Mouse (Mus musculus) cerebellum, postnatal 36 days (tissue): ENCODE results near the gene Tlr3.
A peak's percentile ranks its signal among the peaks of the same experiment; 100 is the strongest.

Source experiments
- DNase-seq, 2 experiments: peaks; one replicate each; pipeline ENCODE4 v3.0.0; 2021 to 2022; ENCODE audit warnings: mixed read lengths in 2 of 2

Tlr3 gene

DNA sequence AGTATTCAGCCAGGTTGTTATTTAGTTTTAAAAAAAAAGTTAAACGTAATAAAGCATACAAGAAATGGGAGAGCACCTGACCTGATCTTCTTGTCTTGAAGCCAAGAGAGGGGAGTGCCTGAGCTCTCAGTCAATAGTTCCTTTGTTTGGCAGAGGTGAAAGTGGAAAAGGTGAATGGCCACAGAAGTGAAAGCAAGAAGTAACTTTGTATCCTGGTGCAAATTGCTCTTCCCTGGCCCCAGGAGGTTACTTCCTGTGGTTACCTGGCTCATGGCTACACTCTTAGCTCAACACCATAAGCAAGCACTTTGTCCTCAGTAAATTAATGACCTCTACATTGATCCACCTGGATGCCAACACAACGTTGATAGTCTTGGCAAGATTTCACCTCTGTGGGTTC lies at the start of gene Tlr3:
Tlr3 (minus strand) TSS at position 199 of the 400 bp plus-strand sequence.
- no peak for DNase-seq

DNA sequence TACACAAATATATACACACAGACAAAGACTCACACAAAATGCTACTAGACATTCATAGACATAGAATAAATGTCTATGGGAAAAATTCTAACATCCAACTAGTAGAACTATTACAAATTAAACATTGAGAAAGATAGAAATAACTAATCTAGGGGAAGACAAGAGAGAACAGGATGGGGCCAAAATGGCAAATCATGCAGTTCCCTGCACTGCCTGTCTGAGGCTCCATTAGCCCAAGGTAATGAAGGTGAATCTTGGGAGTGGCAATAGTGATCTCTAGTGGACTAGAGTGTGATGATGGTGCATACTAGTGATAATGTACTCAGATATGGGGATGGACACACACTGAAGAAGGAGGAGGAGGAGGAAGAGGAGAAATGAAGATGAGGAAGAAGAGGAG lies 47.0 kb upstream of the Tlr3 start:
- no peak for DNase-seq

DNA sequence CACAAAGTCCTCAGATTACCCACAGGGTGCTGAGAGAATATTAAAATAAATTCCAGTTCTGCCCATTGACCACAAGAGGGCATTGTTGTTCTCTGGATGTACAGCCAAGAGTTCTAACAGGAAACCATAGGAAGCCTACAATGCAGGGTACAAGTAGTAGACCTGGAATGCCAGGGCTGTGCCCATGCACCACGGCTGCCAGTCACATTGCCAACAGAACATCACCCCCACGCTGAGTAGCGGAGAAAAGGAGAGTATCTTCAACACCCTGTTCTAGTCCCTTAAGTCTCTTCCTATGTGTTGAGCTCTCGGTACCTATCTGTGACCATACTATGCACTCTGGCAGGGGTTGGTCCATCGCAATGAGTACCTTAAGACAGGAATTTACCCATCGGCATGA lies 43.5 kb upstream of the Tlr3 start:
- DNase-seq, result peak; percentile 21 to 45

DNA sequence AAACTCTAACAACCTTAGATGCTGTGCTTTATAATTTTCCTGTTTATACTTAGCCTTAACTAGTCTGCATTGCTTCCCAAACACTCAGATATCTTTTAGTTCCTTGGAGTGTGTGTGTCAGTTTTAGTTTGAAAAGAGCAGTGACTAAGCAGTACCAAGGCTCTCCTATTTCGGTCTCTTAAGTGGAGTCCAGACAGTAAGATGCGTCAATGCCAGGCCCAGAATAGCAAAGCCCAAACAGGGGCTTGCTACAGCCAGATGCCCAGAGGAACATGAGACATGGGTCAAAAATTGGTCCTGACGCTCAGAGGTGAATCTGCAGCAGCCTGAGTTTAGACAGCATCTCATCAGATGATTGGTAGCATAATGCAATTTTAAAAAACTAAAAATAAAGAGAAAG lies 41.2 kb upstream of the Tlr3 start:
- DNase-seq, result no peak

DNA sequence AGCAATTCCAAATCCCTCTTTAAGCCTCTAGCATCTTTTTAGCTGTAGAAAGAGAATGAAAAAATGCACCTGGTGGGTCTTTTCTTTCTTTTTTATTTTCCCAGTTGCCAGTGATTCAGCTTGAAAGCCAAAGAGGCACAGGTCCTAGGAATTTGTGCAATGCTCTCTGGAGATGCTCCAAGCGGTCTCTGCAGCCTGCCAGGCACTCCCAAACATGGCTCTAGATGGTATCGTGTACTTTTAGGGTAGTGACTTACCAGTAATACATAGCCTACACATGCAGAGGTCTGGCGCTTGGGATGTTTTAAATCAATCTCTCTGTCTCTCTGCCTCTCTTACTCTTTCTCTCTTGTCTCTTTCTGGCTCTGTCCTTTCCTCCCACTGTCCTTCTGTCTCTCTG lies 38.0 kb upstream of the Tlr3 start:
- DNase-seq, result no peak

DNA sequence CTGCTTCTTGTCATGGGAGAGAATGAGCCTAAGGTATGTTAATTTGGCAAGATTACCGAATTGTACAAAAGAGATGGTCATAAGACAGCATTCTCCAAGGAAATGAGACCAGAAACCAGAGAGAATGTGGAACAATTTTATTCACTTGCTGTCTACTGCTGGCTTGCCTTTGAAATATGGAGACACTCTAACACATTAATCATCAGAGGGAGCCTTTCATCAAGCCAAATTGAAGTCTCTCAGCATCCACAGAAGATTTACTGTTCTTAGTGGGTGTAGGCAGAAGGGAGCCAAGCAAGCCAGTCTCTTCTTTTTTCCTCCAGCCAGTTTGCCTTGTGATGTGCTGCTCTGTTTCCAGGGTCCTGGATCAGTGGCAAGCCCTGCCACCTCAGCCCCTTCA lies 37.4 kb upstream of the Tlr3 start:
- DNase-seq, result no peak

DNA sequence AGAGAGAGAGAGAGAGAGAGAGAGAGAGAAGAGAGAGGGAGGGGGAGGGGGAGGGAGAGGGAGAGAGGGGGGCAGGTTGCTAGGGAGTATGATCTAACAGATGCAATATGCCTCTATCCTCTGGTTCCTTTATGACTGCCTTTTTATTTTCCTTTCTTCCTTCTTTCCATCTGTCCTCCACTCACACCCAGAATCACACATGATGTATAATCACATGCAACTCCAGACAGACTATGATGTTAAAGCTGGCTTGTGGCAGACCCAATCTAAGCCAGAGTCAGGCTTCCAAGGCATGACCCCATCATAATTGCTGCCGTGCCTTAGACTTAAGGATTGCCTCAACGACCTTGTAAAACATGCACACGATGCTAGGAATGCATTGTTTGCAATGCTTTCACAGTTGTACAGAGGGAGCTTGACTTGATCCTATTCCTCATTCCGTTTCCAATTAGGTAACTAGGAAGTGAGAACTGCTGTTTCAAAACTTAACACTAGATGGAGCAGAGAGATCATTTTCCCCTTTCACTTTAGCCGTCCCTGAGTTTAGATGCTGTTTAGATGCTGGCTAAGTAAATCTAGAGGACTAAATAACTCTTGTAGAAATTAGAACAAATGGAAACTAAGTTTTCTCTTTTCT lies 28.1 kb upstream of the Tlr3 start:
- DNase-seq, result no peak

DNA sequence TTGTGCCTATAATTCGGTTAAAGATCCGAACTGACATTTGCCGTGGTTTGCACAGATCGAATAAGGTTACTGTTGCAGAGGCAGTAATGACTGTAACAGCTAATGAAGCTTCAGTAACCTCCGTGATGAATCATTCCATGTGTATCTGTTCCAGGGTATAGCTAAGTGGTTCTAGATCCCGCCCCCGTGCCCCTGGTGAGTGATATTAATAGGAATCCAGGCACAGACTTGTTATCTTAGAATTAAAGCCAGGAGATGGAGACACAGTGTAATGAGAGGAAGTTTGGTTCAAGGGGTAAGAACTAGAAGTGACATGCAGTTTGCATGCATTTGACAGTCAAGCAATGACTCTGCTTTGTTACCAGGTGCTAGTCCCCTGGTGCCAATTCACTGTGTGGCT lies 9.3 kb upstream of the Tlr3 start:
- DNase-seq, result no peak

DNA sequence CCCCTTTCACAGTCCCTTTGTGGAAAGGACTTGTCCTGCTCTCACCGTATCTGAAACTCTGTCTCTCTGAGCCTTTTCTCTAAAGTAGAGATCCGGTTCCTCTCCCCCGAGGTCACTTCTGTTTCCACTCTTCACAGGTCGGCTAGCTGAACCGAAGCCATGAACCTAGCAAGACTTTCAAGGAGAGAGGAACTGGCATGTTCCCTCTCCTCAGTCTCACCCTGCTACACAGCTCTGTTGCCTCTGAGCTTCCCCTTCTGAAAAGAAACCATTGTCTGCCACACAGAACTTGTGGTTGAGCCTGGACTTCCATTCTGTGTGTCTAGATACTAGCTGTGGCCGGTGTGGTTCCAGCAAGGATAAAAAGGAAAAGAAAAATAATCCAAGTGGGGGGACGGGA lies 4.1 kb upstream of the Tlr3 start:
- no peak for DNase-seq

DNA sequence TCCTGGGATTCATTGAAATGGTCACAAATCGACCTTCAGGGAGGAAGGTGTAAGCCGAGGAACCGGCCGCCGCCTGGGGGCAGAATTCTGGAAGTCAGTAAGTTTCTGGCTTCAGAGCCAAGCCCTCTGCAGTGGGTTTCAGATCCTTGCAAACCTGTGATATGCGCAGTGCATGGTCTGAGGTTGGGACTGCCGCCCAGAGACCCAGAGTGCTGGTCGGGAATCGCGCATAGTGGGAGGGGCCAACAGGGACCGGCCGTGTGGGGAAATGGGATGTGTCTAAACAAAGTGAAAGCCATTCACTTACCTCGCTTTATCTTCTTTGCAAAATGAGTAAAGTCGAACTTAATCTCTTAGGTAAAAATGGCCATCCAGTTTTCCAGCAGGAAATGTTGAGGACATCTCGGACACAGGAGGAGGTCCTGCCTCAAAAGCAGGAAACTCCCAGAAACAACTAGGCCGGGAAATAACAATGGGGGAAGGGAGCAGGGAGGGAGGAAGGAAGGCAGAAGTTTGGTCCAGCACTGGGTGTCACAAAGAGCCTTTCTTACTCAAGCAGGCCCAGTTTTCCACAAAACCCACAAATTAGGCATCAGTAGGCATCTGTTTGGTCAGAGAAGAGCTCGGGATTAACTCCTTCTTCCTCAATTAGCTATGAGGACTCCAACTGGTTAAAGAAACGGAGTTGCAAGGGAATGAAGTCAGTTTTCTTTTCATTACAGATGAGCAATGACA lies 567 bp downstream of the Tlr3 start:
- peak; percentile 18 to 31 for DNase-seq

DNA sequence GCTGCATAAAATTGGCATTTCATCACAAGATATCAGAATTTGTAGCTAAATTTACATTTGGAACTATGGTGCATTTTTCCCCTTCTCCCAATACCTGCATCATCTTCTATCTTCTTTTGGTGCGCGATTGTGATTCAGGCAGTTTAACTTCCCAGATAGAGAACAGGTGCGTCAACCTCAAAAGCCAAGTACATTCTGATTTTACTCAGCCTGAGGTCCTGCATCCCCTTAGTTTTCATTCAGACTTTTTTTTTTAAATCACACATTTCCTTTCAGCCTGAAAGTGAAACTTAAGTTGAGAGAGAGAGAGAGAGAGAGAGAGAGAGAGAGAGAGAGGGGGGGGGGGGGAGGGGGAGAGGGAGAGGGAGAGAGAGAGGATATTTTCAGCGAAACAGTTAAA lies 1.2 kb downstream of the Tlr3 start:
- DNase-seq, result no peak

DNA sequence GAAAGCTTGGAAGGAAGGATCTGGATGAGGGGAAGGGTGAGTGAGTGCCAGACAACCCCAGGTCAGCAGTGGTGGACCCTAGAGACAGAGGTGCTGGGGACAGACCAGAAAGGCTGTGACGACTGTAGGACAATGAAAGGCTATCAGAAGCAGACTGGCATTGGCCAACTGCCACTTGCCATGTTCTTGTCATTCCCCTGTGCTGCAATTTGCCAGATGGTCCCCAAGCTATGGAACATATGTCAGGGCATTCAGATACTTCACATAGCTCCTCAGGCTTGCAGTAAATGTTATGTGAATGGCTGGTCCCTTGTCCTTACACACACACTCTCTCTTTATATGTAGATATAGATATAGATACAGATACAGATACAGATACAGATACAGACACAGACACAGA lies 27.6 kb downstream of the Tlr3 start:
- peak; percentile 11 to 12 for DNase-seq

DNA sequence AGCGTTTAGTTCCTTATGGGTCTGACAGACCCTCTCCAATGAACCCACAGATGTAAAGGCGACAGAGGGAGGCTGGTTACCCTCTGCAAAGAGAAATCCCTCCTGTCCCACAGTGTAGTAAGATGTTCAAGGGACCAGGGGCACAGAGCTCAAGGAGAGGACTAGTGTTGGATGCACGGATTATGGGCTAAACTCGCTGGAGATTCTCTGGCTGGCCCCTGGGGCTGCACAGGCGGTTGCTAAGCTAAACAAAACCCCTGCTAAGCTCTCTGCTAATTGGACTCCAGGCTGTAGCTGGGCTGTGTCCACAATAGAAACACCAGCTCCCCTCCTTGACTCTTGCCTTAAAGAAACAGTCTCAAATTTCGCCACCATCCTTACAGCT lies 28.9 kb downstream of the Tlr3 start, which contains the start of gene Fam149a:
Fam149a (minus strand) TSS at position 329 of the 385 bp plus-strand sequence.
- no peak for DNase-seq

DNA sequence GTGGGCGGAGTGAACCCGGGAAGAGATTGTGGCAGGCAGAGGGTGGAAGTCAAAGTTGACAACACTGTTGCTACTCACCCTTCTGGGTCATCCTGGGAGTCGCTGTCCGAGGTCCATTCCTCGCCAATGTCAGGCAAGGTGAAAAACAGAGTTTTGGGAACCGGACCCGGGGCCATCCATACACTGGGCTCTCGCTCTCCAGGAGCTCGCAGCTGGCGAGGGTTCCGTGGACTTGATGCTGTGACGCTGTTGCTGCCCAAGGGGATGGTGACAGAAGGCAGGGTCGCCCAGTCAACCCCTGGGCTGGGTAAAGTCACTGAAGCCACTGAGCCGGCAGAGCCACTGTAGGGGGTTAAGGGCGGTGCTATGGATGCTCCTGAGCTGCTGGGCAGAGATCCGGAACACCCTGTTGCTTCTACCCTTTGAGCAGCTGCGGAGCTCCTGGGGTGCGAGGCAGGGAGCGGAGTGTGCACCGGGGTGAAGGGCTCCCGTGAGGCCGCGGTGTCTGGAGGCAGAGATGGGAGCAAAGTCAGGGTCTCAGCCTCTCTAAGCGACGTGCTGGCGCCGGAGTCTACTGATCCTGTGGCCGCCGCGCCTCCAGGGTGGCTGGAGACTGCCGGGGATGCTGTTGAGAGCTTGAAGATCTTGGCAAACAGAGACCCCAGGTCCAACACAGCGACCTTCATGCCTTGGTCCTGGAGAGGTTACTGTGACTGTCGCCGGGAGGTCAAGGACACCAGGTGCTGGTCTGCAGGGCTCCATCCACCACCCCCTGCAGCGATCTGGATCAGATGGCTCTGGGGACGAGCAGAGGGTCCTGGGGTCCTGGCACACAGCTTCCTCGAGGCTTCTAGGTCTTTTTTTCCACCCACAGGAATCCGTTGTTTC lies 29.6 kb downstream of the Tlr3 start:
- no peak for DNase-seq

DNA sequence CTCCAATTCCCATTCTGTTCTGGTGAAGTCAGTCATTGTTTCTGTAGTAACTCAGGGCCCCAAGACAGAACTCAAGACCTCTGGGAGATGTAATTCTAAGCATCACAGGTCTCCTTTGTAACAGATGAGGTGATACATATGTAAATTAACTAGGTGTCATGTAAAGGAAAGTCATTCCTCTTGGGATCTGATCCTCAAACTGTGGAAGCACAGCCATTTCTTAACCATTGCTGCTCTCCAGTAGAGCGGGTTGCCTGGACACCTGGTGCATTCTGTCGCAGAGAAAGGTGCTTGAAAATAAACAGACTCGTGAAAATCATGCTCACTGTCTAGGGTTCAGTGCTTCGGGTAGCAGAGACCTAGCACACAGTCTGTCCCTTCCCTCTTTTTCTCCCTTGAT lies 30.3 kb downstream of the Tlr3 start:
- DNase-seq, result no peak

DNA sequence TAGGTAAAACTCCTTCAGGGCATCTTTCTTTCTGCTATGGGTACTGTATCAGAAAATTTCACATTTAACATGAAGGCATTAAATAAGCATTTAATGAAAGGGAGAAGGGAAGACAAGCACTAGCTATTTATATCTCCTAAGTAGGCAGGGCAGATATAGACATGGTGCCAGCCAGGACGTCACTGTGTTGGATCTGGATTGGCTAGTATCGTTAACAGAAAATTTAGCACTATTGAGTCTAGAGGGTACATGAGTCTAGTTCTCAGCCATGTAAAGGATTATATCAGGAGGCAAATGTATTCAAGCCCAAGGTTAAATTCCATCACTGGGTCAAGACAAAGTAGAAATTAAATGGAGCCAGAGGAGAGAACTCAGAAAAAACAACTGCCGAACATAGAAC lies 36.8 kb downstream of the Tlr3 start:
- DNase-seq, result no peak

DNA sequence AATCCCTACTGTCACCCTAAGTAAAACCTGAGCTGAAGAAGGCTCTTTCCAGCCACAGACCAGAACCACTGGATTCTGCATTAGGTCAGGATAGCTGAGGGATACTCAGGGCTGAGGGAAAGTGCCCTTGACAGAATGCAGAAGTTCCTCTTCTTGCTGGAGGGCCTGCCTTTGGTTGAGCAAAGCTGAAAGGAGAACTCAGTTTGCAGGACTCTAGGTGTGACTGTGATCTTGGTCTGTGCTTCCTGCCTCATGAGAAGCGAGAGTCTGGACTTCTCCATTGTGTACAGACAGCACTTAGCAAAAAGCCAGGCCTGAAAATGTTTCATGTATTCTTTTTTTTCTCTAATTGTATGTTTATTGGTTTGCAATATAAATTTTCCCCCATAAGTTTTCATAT lies 43.7 kb downstream of the Tlr3 start:
- no peak for DNase-seq

DNA sequence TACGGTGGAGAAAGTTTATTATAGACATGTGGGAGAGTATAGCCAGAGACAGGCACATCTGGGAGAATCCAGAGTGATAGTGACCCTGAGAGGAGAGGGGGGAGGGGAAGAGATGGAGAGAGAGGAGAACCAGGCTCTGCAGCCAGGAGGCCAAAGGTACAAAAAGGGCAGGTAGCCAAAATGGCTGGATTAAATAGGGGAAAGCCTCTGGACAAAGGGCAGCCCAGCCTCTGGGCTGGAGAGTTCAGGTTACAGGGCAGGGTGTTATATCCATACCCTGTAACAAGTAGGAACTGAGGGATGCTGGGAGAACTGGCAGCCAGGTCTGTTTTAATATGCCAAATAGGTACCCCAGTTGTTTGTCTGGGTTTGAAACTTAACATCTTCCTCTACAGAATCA lies 47.7 kb downstream of the Tlr3 start:
- no peak for DNase-seq

DNA sequence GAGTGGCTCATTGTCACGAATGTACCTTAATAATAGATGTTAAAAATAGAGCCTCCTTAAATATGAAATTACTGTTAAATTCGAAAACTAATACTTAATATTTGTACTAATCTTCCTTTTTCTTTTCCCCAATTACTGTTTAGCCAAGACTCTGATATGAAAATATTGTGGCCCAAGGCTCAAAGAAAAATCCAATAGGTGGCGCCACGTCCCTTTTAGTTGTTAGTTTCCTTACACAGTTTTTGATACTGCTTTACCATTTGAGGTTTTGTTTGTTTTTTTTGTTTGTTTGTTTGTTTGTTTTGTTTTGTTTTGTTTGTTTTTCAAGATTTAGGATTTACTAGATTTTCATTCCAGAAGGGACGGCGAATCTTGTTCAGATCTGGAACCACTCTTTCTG lies 48.6 kb downstream of the Tlr3 start:
- DNase-seq, result peak in 1 of 2 experiments; percentile 20

DNA sequence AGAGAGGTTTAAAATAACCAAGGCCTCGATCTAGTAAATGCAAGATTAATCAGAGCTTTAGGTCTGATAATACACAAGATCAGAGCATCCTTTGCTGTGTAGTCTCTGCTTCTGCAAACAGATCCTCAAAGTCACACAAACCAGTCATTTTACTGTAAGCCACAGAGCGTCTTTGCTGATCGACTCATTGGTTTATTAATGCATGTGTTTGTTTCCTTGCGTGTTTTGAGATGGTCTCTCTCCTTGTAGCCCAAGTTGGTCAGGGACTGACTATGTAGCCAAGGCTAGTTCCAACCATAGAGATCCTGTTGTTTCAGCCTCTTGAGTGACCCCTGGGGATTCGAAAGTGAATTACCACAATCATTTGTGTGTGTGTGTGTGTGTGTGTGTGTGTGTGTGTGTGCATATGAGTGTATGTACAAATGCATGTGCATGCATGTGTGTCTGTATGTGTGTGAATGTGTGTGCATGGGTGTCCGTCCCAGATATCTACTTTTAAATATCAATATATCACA lies 51.7 kb downstream of the Tlr3 start:
- DNase-seq, result peak in 1 of 2 experiments; percentile 7

DNA sequence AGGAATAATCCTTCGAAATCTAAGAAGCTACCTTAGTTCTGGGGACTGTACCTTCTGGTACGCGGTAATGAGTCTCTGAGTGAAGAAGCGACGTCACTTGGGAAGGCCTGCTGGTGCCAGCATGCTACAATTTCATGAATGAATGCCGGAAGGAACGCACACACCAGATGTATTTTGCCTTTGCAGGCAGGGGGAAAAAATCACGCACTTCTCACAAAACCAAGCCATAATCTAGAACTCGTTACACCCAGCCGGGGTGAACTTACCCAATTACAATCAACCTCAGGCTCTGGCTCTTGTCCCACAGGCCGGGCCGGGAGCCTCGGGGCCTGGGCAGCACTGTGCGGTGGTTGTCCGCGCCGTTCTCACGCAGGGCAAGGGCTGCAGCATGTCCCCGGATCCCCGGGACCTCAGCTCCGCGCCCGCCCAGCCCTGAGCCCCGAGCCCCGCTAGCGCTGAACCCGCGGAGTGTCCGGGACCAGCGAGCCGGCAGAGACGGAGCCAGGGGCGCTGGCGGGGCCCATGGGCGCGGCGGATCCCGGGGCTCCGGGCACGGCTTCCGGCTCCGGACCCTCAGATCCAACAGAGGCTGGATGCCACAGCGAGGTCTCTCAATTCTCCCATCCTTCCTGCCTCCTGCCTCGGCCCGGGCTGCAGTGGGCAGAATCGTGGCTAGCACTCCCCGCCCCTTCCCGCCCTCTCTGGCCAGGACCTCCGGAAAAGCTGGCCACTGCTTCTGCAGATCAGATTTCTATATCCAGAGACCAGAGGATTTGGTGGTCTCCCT lies 52.6 kb downstream of the Tlr3 start:
- peak; percentile 53 to 59 for DNase-seq

DNA sequence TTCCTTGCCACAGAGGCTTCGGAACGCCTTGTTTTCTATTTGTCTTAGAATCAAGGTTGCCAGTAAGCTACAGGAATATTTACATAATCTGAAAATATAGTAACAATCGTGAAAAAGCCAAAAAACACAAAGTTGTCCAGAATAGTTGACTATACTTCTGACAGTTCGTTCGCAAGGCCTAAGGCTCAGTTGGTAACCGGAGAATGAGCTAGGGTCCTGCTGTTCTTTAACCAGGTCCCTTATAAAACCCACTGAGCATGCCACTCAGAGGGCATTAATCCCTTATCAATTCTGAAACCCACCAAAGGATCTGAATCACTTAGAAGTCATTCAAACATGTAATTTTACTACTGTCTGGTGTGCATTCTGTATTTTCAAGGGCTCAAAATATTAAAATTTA lies 55.1 kb downstream of the Tlr3 start:
- no peak for DNase-seq
